Mouse (Mus musculus) megakaryocyte progenitor cell, adult 5-6 weeks (primary cell): ENCODE measurements around the gene Gm3500. TPM values are rescaled to one million over a fixed set of nuclear protein-coding genes. Genes with fewer than 3 reads are reported as not detected.
"Not testable (repeated sequence)": the region's sequence is repeated elsewhere in the genome, so short reads cannot be mapped to it uniquely, and the experiment has no call there.

Source experiments
- ATAC-seq: replicated peaks from 2 replicates; pipeline ENCODE4 v1.8.0; 2016; ENCODE audit warnings: mild to moderate bottlenecking, moderate TSS enrichment, inconsistent platforms; ENCODE audit not compliant: poor library complexity
- total RNA-seq, 2 experiments: library from RNA; stranded (forward) in 1 of 2; stranded (reverse) in 1 of 2; fragments of 157-497, 149-512 nt in 1 of 2; fragments of 200-1000 nt in 1 of 2; gene quantifications; 2 replicates each; pipeline versions ENCODE4 v1.2.3 to v1.2.4; 2015 to 2017

Gm3500 gene
- not detected in 2 replicates for total RNA-seq (2015)
- not detected in 2 replicates for total RNA-seq (2017)

DNA sequence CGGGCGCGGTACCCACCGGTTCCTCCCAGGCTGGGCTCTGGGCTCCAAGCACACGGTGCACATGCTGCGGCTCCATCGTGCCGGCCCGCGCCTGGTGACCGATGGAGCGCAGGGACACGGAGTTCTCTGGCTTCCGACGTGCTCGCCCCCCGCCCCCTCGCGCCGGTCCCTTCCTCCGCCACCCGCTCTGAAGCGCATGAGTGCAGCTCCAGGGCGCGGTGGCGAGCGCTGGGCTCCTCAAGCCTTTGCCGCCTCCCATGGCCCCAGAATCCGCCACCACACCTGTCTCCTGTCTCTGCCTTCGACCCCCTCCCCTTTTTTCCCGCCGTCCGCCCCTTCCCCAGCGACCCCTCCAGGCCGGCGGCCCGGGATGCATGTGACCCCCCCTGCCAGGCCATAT lies at the start of gene Gm3500:
TSS of gene Gm3500 (minus strand) at position 101 of the 400 bp plus-strand sequence.
- not testable (repeated sequence) for ATAC-seq

DNA sequence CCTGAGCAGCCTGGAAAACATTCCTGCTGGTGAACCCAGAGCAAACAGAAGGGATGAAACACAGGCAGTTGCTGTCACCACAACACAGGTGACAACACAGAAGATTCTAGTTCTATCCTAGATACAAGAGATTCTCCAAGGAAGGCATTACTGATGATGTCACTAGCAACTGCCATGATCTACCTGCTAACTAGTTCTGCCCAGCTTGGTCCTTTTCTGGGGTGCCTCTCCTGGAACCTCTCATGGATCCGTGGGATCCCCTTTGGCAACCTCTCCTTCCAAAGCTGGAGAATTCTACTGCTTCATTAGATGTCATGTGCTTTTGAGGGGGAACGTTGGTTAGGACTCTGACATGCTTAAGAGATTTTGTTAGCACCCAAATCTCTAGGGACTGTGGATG lies 54.0 kb downstream of the Gm3500 start, which contains the start of gene Gm3542:
TSS of gene Gm3542 (minus strand) at position 101 of the 400 bp plus-strand sequence.
- not testable (repeated sequence) for ATAC-seq

Other genes with a start within 250 kb of the Gm3500 start
- not detected in 2 replicates for gene Gm3317, start 224.5 kb downstream of the Gm3500 start, total RNA-seq (2015)
- gene Gm3317, start 224.5 kb downstream of the Gm3500 start, total RNA-seq (2017), result not detected in 2 replicates
- not detected in 2 replicates for gene Gm8271, start 203.3 kb downstream of the Gm3500 start, total RNA-seq (2015)
- gene Gm8271, start 203.3 kb downstream of the Gm3500 start, total RNA-seq (2017), result not detected in 2 replicates
- gene Gm3526, start 128.5 kb downstream of the Gm3500 start, total RNA-seq (2015), result not detected in 2 replicates
- gene Gm3526, start 128.5 kb downstream of the Gm3500 start, total RNA-seq (2017), result not detected in 2 replicates
- not detected in 2 replicates for gene Gm3542, start 54.1 kb downstream of the Gm3500 start, total RNA-seq (2015)
- gene Gm3542, start 54.1 kb downstream of the Gm3500 start, total RNA-seq (2017), result not detected in 2 replicates
- 0.76 and 1.4 TPM in 2 replicates for gene Gm3194, start 66.4 kb upstream of the Gm3500 start, total RNA-seq (2015)
- gene Gm3194, start 66.4 kb upstream of the Gm3500 start, total RNA-seq (2017), result 0.91 and 1.00 TPM in 2 replicates
- gene Gm8246, start 88.8 kb upstream of the Gm3500 start, total RNA-seq (2015), result not detected in 2 replicates
- not detected in 2 replicates for gene Gm8246, start 88.8 kb upstream of the Gm3500 start, total RNA-seq (2017)
- not detected in 2 replicates for gene Gm3187, start 95.2 kb upstream of the Gm3500 start, total RNA-seq (2015)
- gene Gm3187, start 95.2 kb upstream of the Gm3500 start, total RNA-seq (2017), result not detected in 2 replicates
- 0.69 TPM in 1 of 2 replicates, not detected in the other for gene Gm3488, start 112.6 kb upstream of the Gm3500 start, total RNA-seq (2015)
- gene Gm3488, start 112.6 kb upstream of the Gm3500 start, total RNA-seq (2017), result not detected in 2 replicates
- not detected in 2 replicates for gene Gm3532, start 149.4 kb upstream of the Gm3500 start, total RNA-seq (2015)
- gene Gm3532, start 149.4 kb upstream of the Gm3500 start, total RNA-seq (2017), result not detected in 2 replicates
- not detected in 2 replicates for gene Gm8265, start 244.0 kb upstream of the Gm3500 start, total RNA-seq (2015)
- gene Gm8265, start 244.0 kb upstream of the Gm3500 start, total RNA-seq (2017), result not detected in 2 replicates